Mouse (Mus musculus): ENCODE measurements around the gene Foxn3.

Foxn3 gene

DNA sequence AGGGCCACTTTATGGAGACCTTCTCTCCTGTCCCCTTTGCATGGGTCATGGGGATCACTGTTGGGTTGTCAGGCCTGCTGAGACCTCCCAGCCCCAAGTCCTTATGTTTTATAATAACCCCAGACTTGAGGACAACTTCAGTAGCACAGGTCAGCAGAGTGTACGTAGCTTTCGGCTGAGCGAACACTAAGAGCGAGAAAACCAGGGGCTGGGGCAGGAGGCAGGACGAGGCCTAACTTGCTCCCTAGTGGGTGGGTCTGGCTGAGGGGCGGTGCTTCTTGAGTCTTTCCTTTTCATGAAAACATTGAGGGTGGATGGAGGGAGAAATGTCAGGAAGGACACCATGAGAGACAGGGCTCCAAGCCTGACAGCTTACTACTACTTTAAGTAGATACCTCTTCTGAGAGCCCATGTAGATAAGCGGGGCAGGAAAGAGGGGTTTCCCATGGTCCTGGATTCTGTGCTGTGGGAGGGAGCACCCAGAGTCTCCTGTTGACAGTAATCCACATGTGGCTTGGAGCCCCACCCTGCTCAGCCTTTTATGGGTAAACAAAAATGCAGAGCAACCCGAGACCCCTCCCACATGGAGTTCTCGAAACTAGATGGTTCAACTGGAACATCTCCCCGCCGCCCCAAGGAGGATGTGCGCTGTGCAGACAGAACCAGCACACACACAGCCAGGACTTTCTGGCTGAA lies 364.8 kb downstream of the Foxn3 start:
- CTCF ChIA-PET: no interaction called here

DNA sequence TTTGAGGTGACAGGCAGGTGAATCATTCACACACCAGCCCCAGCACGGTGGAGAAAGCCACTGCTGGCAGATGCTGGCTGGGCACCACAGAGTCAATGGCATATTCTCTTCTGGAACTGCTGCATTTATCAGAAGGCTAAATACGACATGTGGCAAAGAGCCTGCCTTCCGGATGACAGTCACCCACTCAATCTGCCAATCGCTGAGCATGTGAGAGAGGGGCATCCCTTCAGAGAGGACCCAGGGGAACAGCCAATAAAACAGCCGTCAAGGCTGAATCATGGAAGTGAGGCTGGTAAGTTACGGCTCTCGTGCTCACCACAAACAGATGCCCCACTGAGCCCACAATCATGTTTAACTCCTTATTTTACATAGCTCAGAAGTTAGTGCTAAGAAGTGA lies 366.4 kb downstream of the Foxn3 start:
- CTCF ChIA-PET: no interaction called here
- POLR2A ChIA-PET: interaction anchor here in 1 of 4 experiments (1.2 kb wide), 1 partner anchor 9 kb away, joined by 5 read pairs; no protein-coding TSS in a partner anchor

More for the DNA sequence above, 364.8 kb downstream of the Foxn3 start:
- POLR2A ChIA-PET: interaction anchor here in 1 of 4 experiments (0.5 kb wide), 1 partner anchor 89 kb away, joined by 6 read pairs; no protein-coding TSS in a partner anchor

DNA sequence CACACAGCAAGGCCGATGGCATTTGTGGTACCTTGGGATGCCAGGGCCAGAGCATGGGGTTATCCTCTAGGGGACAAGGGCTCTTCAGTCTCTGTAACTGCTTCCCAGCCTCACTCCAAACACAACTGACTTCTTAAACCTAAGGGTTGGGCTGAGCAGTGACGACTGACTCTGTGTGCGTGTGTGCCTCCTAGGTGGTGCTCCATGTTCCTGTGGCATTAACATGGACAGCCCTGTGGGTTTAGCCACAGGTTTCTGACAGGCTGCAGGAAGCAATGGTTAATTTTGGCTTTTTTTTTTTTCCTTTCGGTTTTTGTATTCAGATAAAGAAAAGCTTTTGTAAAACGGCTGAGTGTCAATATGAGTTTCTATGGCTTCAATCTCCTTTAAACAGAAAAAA lies 367.7 kb downstream of the Foxn3 start:
- ChIA-PET POLR2A (no interaction called here), CTCF (interaction anchor here in 1 of 4 experiments (0.7 kb wide), 1 partner anchor 581 kb away, joined by 9 read pairs; no protein-coding TSS in a partner anchor)

DNA sequence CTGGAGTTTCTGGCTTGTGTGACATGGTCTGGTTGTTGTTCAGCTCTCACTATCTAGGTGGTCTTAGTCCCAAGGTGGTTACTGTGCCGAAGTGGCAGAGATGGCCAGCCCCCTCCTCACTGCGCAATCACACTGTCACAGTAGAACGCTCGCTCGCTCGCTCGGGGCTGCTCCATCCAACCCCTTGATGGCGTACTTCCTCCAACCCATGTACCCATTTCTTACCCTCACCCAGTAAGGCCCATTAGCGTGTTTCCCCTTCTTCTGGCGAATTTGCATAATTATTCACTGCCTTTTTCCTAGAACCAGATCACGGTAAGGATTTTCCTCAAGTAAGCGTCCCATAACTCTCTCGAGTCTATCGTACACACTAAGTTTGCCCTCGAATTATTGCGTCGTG lies 369.3 kb downstream of the Foxn3 start:
- ChIA-PET POLR2A (interaction anchor here in 2 of 4 experiments (0.7 to 1.2 kb wide), 5 partner anchors 9 to 449 kb away, joined by 3 to 6 read pairs (median 4); no protein-coding TSS in a partner anchor), CTCF (interaction anchor here in 1 of 4 experiments (0.6 kb wide), 1 partner anchor 176 kb away, joined by 8 read pairs; no protein-coding TSS in a partner anchor)

DNA sequence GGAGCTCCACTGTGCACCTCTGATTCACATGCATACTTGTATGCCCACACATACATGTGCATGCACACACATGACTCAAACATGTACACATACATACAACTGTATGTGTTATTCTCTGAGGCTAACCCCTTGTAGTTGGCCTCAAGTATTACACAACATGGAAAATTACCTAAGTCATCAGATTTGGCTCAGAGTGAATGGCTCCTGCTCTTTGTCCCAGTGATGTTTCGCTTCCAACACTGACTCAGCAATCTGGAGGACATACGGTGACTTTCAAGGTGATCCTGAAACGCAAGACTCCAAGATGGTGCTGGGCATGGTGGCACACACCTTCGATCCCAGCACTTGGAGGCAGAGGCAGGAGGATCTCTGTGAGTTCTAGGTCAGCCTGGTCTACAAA lies 375.7 kb downstream of the Foxn3 start:
- ChIA-PET POLR2A (no interaction called here), CTCF (no interaction called here)

DNA sequence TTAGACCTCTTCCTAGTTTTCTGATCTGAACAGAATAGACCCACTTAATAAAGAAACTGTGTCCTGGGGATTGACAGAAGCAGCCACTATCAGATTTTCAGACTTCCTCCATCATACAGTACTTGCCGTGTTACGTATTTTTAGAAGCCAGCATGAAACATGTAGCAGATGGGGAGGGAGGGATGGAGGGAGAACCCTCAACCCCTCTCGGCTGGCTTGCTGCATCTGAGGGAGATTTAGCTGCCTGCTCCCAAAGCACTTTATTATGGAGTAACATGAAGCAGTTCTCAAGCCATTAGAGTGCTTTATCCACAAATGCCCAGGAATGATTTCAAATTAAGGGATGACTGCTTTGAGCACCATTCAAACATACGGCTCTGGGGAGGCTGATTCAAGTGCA lies 377.1 kb downstream of the Foxn3 start:
- CTCF ChIA-PET: no interaction called here
- POLR2A ChIA-PET: interaction anchor here in 1 of 4 experiments (0.5 kb wide), 1 partner anchor 19 kb away, joined by 3 read pairs; no protein-coding TSS in a partner anchor

DNA sequence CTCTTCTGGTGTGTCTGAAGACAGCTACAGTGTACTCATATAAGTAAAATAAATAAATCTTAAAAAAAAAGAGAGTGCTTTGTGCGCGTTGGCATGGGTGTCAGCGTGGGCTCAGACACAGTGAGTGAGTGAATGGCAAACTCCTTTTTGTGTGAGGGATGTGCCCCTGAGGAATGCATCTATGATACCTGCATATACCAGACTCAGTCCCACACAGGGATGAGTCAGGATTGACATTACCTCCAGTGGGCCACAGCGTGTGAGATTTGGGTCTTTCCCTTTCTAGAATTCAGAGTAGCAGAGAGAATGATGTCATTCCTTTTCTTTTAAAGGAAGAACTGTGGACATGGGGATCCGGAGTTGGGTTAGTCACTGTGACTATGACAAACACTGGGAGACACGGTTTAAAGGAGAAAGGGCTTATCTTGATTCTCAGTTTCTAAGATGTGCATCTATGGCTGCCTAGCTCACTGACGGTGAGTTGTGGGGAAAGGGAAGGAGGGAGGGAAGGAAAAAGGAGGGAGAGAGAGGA lies 380.1 kb downstream of the Foxn3 start:
- CTCF ChIA-PET: interaction anchor here in 1 of 4 experiments (0.7 kb wide), 1 partner anchor 51 kb away, joined by 6 read pairs; no protein-coding TSS in a partner anchor
- POLR2A ChIA-PET: interaction anchor here in 1 of 4 experiments (0.7 kb wide), 1 partner anchor 25 kb away, joined by 3 read pairs; no protein-coding TSS in a partner anchor

DNA sequence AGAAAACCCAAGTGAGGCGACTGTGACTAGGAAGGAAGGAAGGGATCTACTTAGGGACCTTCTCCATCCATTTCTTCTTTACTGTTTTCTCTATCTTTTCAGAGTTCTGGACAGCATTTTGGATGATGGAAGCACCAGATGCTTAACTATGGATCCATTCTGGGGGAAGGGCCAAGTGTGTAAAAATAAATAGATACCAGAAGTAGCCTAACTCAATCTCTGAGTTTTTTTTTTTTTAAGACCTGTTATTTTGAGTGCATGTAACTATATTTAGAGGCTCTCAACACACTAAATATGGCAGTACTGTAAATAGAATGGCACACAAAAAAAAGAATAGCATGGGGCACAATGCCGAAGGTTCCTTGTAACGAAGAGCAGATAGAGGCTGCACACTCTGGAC lies 381.0 kb downstream of the Foxn3 start:
- ChIA-PET CTCF (interaction anchor here in 1 of 4 experiments (0.6 kb wide), 1 partner anchor 79 kb away, joined by 3 read pairs; no protein-coding TSS in a partner anchor), POLR2A (interaction anchor here in 1 of 4 experiments (0.6 kb wide), 1 partner anchor 8 kb away, joined by 4 read pairs; no protein-coding TSS in a partner anchor)

DNA sequence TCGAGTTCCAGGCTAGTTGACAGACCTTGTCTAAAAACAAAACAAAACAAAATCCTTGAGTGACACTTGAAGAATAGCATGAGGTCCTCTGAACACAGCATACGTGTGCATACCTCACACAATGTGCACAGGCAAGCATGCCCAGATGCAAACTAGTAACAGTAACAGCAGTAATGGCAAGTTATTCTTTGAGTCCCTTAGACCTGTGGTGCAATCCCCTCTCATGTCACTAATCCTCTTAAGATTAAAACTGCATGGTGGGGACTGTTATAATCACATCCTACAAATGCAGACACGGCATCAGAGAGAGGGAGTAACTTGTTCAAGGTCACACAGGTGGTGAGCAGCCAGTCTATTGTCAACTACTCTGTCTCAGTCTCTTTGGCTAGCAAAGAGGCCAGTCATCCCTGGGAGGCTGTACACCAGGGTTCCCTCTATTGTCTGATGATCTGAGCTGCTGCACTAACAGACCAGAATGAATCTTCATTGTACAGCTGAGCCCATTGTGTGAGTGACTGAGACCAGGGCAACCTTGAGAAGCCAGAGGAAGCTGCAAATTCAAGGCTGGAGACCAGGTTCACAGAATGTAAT lies 383.1 kb downstream of the Foxn3 start:
- CTCF ChIA-PET: interaction anchor here in 1 of 4 experiments (1.4 kb wide), 1 partner anchor 84 kb away, joined by 4 read pairs; no protein-coding TSS in a partner anchor
- POLR2A ChIA-PET: no interaction called here

DNA sequence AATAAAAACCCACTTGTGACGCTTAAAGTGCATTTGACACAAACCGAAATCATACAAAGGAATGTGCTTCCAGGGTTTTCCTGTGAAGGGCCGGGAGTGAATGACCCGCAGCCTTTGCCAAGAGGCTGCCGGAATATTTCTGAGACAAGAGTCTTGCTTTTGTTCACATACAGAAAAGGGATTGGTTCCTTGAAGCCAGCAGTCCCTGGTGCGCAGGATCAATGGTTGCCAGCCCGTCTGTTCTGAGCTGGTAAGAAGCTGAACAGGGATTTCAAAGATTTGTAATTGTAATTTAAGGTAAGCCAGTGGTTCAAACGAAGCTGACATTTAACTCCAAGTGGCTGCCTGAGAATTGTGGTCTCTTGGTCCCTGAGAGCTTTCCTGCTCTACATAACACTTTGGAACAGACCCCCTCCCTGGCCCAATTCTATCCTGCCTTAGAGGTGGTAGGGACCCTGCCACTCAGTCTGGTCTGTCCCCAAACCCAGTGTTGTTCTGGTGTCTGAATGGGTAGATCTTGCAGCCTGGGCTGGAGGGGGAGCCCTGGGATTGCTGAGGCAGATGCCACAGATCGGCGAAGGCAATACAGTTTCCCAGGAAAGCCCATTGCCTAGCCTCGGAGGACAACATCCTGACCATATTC lies 388.3 kb downstream of the Foxn3 start:
- ChIA-PET POLR2A (no interaction called here), CTCF (no interaction called here)

DNA sequence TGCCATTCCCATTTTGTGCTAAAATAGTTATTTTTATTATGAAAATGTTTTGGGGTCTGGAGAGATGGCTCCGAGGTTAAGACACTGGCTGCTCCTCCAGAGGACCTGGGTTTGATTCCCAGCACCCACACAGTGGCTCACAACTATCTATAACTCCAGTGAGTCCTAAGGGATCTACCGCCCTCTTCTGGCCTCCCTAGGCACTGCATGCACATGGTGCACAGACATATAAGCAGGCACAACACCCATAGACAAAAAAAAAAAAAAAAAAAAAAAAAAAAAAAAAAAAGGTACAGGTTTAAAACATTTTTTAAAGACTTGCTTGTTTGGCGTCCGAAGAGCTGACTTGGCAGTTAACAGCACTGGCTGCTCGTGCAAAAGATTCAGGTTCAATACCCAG lies 391.2 kb downstream of the Foxn3 start:
- POLR2A ChIA-PET: interaction anchor here in 1 of 4 experiments (0.6 to 1.0 kb wide), 3 partner anchors 9 to 476 kb away, joined by 3 to 4 read pairs (median 3); no protein-coding TSS in a partner anchor
- CTCF ChIA-PET: interaction anchor here (0.6 to 1.6 kb wide), 17 partner anchors 9 to 952 kb away, joined by 3 to 18 read pairs (median 4); partner anchors contain the start of gene Ttc8 (in 1 of the 4)

DNA sequence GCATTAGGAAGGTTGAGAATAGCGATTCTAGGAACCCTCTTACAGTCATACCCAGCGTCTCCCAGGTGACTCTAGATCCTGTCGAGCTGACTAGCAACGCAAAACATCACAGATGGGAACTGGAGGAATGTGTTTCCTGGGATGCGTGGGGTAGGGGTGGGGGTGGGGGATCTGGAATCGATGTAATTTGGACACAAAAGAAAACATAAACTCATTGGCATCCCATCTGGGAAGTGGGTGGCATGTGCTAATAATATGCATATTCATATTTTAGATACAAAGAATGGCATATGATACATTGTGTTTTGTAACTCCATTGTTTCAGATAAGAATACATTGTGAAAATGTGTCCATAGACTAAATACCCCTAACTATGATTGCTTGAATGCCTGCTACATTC lies 393.5 kb downstream of the Foxn3 start:
- POLR2A ChIA-PET: no interaction called here
- CTCF ChIA-PET: interaction anchor here in 1 of 4 experiments (1.1 kb wide), 1 partner anchor 85 kb away, joined by 3 read pairs; no protein-coding TSS in a partner anchor

DNA sequence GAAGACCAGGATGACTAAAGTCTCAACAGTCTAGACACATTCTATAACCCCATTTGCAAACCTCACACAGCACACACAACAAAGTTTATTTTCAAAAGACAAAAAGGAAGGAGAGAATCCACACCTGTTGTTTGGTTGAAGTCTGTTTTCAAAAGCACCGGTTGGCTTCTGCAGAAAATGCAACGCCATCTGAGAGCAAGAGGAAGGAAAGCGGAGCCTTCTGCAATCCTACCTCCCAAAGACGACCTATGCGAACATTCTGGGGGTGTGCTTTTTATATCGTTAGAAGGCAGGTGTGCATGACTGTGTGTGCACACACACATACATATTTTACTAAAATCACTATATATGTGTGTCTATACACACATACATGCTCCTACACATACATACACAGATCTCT lies 397.3 kb downstream of the Foxn3 start:
- ChIA-PET POLR2A (no interaction called here), CTCF (no interaction called here)

DNA sequence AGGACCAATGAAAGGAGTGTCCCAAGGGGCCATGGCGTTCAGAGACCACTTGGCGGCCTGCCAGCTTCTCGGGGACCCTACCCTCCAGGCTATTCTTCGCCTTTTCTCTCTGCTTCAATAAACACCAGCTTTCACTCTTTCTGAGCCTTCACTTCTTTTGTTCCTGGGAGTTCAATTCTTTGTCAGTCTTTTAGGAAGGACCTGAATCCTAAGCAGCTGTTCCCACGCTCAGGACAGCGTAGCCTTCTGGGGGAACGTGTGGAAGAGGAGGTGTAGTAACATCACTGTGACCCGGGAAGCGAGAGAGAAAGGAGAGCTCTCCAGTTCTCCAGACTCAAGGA lies 400.1 kb downstream of the Foxn3 start:
- ChIA-PET POLR2A (interaction anchor here in 1 of 4 experiments (0.9 to 1.1 kb wide), 4 partner anchors 9 to 381 kb away, joined by 3 read pairs; no protein-coding TSS in a partner anchor), CTCF (interaction anchor here in 2 of 4 experiments (0.6 to 1.9 kb wide), 6 partner anchors 8 to 79 kb away, joined by 3 to 7 read pairs (median 3); no protein-coding TSS in a partner anchor)

DNA sequence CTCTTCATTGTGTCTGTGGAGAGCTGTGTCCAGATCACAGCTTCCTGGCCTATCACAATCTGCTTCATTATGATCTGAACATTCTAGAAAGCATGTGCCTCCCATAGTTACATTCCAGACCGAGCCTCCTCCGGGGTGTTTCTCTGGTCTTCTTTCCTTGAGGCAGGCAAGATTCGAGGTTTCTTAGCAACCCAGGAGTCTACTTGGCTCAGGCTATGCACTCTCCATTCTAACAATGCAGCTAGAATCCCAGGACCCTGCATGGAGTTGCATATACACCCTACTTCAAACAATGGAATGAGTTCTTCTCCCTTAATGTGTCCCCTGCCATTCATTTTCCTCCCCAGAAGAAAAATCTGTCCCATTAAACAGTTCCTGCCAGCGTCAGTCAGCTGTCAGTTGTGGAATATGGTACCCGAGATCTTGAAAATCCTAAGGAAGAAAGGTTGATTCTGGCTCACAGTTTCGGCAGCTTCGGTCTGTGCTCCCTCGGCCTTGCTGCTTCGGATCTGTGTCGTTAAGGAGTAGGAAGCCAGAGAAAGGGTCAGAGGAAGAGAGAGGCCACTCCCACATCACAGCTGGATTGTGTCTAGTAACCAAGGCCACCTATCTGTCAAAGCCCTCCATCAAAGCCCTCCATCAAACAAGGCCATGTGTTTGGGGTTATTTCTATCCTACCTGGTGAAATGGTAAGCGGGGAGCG lies 400.6 kb downstream of the Foxn3 start:
- CTCF ChIA-PET: interaction anchor here in 2 of 4 experiments (0.6 to 1.9 kb wide), 6 partner anchors 9 to 79 kb away, joined by 3 to 7 read pairs (median 3); no protein-coding TSS in a partner anchor
- POLR2A ChIA-PET: interaction anchor here in 1 of 4 experiments (0.7 to 1.1 kb wide), 7 partner anchors 10 to 381 kb away, joined by 3 to 4 read pairs (median 3); no protein-coding TSS in a partner anchor

DNA sequence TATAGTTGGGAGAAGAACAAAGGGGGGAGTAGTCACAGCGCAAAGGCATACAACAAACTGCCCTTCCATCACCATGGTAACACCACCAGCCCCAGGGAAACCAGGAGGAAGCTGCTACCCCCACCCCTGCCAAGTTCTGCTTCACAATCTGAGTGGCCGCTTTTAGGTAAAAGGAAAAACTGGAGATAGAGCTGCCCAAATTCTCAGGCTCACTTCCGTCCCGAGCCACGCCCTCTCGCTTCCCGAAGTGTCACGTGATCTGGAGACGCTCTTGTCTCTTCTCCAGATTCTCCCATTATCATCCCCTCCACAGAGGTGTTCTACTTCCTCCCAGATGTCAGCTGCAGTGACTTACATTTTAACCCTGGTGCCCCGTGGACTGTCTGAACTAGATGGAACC lies 401.2 kb downstream of the Foxn3 start:
- POLR2A ChIA-PET: interaction anchor here in 2 of 4 experiments (0.7 to 1.1 kb wide), 7 partner anchors 9 to 380 kb away, joined by 3 to 4 read pairs (median 3); no protein-coding TSS in a partner anchor
- CTCF ChIA-PET: interaction anchor here in 2 of 4 experiments (1.0 to 1.9 kb wide), 5 partner anchors 10 to 78 kb away, joined by 3 to 7 read pairs (median 3); no protein-coding TSS in a partner anchor

DNA sequence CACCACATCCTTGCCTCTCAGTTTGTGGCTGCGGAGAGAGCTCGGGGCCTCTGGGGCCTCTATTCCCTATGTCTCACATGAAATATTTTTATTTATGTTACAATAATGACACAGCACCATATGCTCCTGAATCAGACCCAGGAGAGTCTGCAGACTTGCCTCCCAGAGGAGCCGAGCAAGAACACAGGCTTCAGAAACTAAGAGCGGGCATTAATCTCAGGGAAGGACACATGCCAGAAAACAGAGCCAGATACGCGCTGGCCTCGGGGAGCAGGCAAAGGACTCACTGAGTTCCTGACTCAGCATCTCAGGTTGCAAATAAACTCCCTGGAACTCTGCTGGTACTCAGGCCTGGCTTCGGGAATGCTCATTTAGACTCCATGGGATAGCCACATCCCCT lies 403.3 kb downstream of the Foxn3 start:
- ChIA-PET CTCF (interaction anchor here in 1 of 4 experiments (0.6 kb wide), 1 partner anchor 9 kb away, joined by 9 read pairs; no protein-coding TSS in a partner anchor), POLR2A (interaction anchor here in 1 of 4 experiments (1.4 kb wide), 1 partner anchor 12 kb away, joined by 3 read pairs; no protein-coding TSS in a partner anchor)

DNA sequence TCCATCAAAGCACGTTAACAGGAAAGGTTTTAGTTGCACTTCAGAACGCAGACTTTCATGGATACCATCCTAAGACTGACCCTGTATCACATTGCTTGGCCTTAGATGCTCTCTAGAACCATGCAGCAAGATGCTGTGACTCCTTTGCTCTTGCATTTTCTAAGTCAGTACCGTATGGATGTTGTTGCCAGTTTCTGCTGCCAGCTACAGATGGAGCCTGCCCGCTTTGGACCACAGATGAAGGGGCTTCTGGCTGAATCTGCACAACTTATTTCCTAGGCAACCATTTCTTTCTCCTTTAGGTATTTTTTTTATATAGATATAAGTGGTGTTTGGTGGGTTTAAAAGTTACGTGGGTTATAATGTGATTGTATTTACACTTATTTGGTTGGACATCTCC lies 407.5 kb downstream of the Foxn3 start:
- ChIA-PET CTCF (no interaction called here), POLR2A (no interaction called here)
